Mouse (Mus musculus) bone marrow macrophage, adult 2 months (primary cell): ENCODE measurements around the gene Cyp2b10. TPM values are rescaled to one million over a fixed set of nuclear protein-coding genes. Genes with fewer than 3 reads are reported as not detected.

ENCODE experiments used
- H3K27ac ChIP-seq: 2 replicates; pipeline ENCODE4 v1.5.1; 2012; ENCODE audit warnings: low read depth, low read length; ENCODE audit not compliant: insufficient read depth
- H3K4me1 ChIP-seq: 2 replicates; pipeline ENCODE4 v1.6.1; 2012; ENCODE audit warnings: low read length; ENCODE audit not compliant: control insufficient read depth, insufficient read depth
- H3K4me3 ChIP-seq: 2 replicates; pipeline ENCODE4 v1.5.1; 2012; ENCODE audit warnings: mild to moderate bottlenecking, low read length, moderate library complexity; ENCODE audit not compliant: insufficient read depth
- CTCF ChIP-seq: IDR thresholded peaks from 2 replicates; pipeline ENCODE4 v1.5.1; 2012; ENCODE audit warnings: low read depth, mild to moderate bottlenecking, low read length, moderate library complexity
- POLR2A ChIP-seq: IDR thresholded peaks from 2 replicates; pipeline ENCODE4 v1.6.1; 2012; ENCODE audit warnings: mild to moderate bottlenecking, low read depth, low read length, borderline replicate concordance
- polyA plus RNA-seq: library from polyadenylated mRNA; stranded (reverse); fragments of >200 nt; gene quantifications from 2 replicates; pipeline ENCODE4 v1.2.4, GENCODE M21; 2012; ENCODE audit not compliant: missing spikeins, insufficient read depth, insufficient read length

Gene Cyp2b10
- not detected in 2 replicates for polyA plus RNA-seq

GRCm38 (mm10) chr7:25897411-25897810, at the start of gene Cyp2b10:
Gene Cyp2b10 (plus strand): TSS chr7:25897620.
- Histone ChIP-seq H3K4me1 (no peaks in the 10 kb centered on the region), H3K27ac (no peak within 1 kb of the TSS), H3K4me3 (no peak within 1 kb of the TSS)
- TF ChIP-seq POLR2A (no peak), CTCF (no peak)

- H3K4me3 ChIP-seq: peak overlapping the region; percentile 38
- TF ChIP-seq CTCF (peak; percentile 90), POLR2A (no peak)
- no peaks in the 10 kb centered on the region for H3K4me1 ChIP-seq
- H3K27ac ChIP-seq: no peak overlapping the region
These were observed 49.5 kb upstream of the Cyp2b10 start for GRCm38 (mm10) chr7:25847722-25848443.

GRCm38 (mm10) chr7:25848444-25848812, 49.0 kb upstream of the Cyp2b10 start:
- peak overlapping the region; percentile 38 for H3K4me3 ChIP-seq
- TF ChIP-seq POLR2A: no peak
- no peaks in the 10 kb centered on the region for H3K4me1 ChIP-seq
- no peak overlapping the region for H3K27ac ChIP-seq

- Histone ChIP-seq H3K4me1 (no peaks in the 10 kb centered on the region), H3K27ac (no peak overlapping the region)
- TF ChIP-seq POLR2A (no peak), CTCF (peak; percentile 52; the same call in 1 of the 2 replicates)
These were observed 42.3 kb upstream of the Cyp2b10 start for GRCm38 (mm10) chr7:25855082-25855481.

GRCm38 (mm10) chr7:25859962-25860870, 37.2 kb upstream of the Cyp2b10 start:
- no peak for TF ChIP-seq CTCF
- no peak for TF ChIP-seq POLR2A
- H3K4me3 ChIP-seq: no peak overlapping the region
- H3K27ac ChIP-seq: no peak overlapping the region
- no peaks in the 10 kb centered on the region for H3K4me1 ChIP-seq

More at GRCm38 (mm10) chr7:25855082-25855481, 42.3 kb upstream of the Cyp2b10 start:
- no peak overlapping the region for H3K4me3 ChIP-seq

GRCm38 (mm10) chr7:25862365-25862764, 35.1 kb upstream of the Cyp2b10 start:
- no peak for TF ChIP-seq CTCF
- TF ChIP-seq POLR2A: no peak
- H3K27ac ChIP-seq: no peak overlapping the region
- H3K4me3 ChIP-seq: no peak overlapping the region
- H3K4me1 ChIP-seq: no peaks in the 10 kb centered on the region

GRCm38 (mm10) chr7:25863756-25864155, 33.7 kb upstream of the Cyp2b10 start:
- no peak overlapping the region for H3K4me3 ChIP-seq
- TF ChIP-seq POLR2A (no peak), CTCF (no peak)

GRCm38 (mm10) chr7:25864861-25865260, 32.6 kb upstream of the Cyp2b10 start:
- Histone ChIP-seq H3K4me3 (no peak overlapping the region), H3K4me1 (no peaks in the 10 kb centered on the region), H3K27ac (no peak overlapping the region)
- TF ChIP-seq POLR2A: no peak
- no peak for TF ChIP-seq CTCF

More at GRCm38 (mm10) chr7:25863756-25864155, 33.7 kb upstream of the Cyp2b10 start:
- H3K4me1 ChIP-seq: no peaks in the 10 kb centered on the region
- no peak overlapping the region for H3K27ac ChIP-seq

- no peaks in the 10 kb centered on the region for H3K4me1 ChIP-seq
- H3K4me3 ChIP-seq: no peak overlapping the region
- H3K27ac ChIP-seq: no peak overlapping the region
- TF ChIP-seq POLR2A: no peak
- no peak for TF ChIP-seq CTCF
These were observed 27.6 kb upstream of the Cyp2b10 start for GRCm38 (mm10) chr7:25869789-25870188.

- H3K4me1 ChIP-seq: no peaks in the 10 kb centered on the region
- H3K27ac ChIP-seq: no peak overlapping the region
- no peak overlapping the region for H3K4me3 ChIP-seq
- TF ChIP-seq CTCF: no peak
- TF ChIP-seq POLR2A: no peak
These were observed 24.8 kb upstream of the Cyp2b10 start for GRCm38 (mm10) chr7:25872624-25873023.
